Mouse (Mus musculus) forebrain, embryonic 11.5 days (tissue): ENCODE measurements around the gene Akr1a1. TPM values are rescaled to one million over a fixed set of nuclear protein-coding genes. Genes with fewer than 3 reads are reported as not detected.
"Not testable (repeated sequence)": the region's sequence is repeated elsewhere in the genome, so short reads cannot be mapped to it uniquely, and the experiment has no call there.

ENCODE experiments used
- ATAC-seq: fragments of 200-750 bp; cut with Nextera tagmentation; replicated peaks from 2 replicates; pipeline ENCODE4 v1.8.0; 2017; ENCODE audit warnings: moderate TSS enrichment; ENCODE audit not compliant: low FRiP score
- DNase-seq: peaks from one replicate; pipeline ENCODE4 v3.0.0-alpha.2; 2017; ENCODE audit warnings: low spot score
- H3K27ac ChIP-seq: fragments of 300-500 bp; sonication (generic); 2 replicates; pipeline ENCODE4 v1.5.1; 2014; ENCODE audit warnings: low read depth, low read length
- H3K27me3 ChIP-seq: fragments of 300-500 bp; sonication (generic); 2 replicates; pipeline ENCODE4 v1.6.1; 2014; ENCODE audit warnings: mild to moderate bottlenecking, low read length, mixed read lengths; ENCODE audit not compliant: control insufficient read depth, insufficient read depth
- H3K36me3 ChIP-seq: fragments of 300-500 bp; sonication (generic); 2 replicates; pipeline ENCODE4 v1.6.1; 2014; ENCODE audit warnings: mild to moderate bottlenecking, low read length, moderate library complexity, mixed read lengths; ENCODE audit not compliant: control insufficient read depth, insufficient read depth
- H3K4me1 ChIP-seq: fragments of 300-500 bp; sonication (generic); replicated peaks from 2 replicates; pipeline ENCODE4 v1.6.1; 2014; ENCODE audit warnings: low read length, mixed read lengths; ENCODE audit not compliant: control insufficient read depth, insufficient read depth
- H3K4me2 ChIP-seq: fragments of 300-500 bp; sonication (generic); 2 replicates; pipeline ENCODE4 v1.6.1; 2014; ENCODE audit warnings: low read depth, mild to moderate bottlenecking, low read length, moderate library complexity, mixed read lengths; ENCODE audit not compliant: severe bottlenecking
- H3K4me3 ChIP-seq: fragments of 300-500 bp; sonication (generic); 2 replicates; pipeline ENCODE4 v1.5.1; 2014; ENCODE audit warnings: low read depth, low read length
- H3K9ac ChIP-seq: fragments of 300-500 bp; sonication (generic); 2 replicates; pipeline ENCODE4 v1.6.1; 2014; ENCODE audit warnings: low read length
- H3K9me3 ChIP-seq: fragments of 300-500 bp; sonication (generic); 2 replicates; pipeline ENCODE4 v1.6.1; 2016; ENCODE audit warnings: low read length, mixed read lengths; ENCODE audit not compliant: control insufficient read depth
- WGBS: fragments of 180-500 bp; shearing (Covaris S2); extraction: QIAGEN DNeasy Blood & Tissue Kit; methylation state at CpG from one replicate; pipeline ENCODE4 v1.1.7; 2014; 5-methylcytosine and 5-hydroxymethylcytosine counted together
- polyA plus RNA-seq: library from polyadenylated mRNA; unstranded; fragments of >200 nt; fragmentation: Nextera tagmentation; extraction: Ambion mirVana; gene quantifications from 2 replicates; pipeline ENCODE4 v1.2.1, GENCODE M21; 2014

The Akr1a1 gene
- polyA plus RNA-seq, 1 experiment from 2014 or later = 501 TPM

- ATAC-seq = no peak
- H3K9ac ChIP-seq = no peak overlapping the region
- H3K27me3 ChIP-seq = no peaks in the 10 kb centered on the region
- no peaks in the 10 kb centered on the region for H3K4me1 ChIP-seq
- H3K27ac ChIP-seq = no peak overlapping the region
- WGBS = 67% methylated on average over 3 of the region's 3 CpGs
- H3K9me3 ChIP-seq = no peaks in the 10 kb centered on the region
- H3K36me3 ChIP-seq = no peaks in the 10 kb centered on the region
- H3K4me2 ChIP-seq = no peak overlapping the region
- no peak for DNase-seq
- H3K4me3 ChIP-seq = no peak overlapping the region
Observed at GRCm38 (mm10) chr4:116668145-116668544, 16.7 kb upstream of the Akr1a1 start.

- no peak for DNase-seq
- Histone ChIP-seq H3K9me3 (no peaks in the 10 kb centered on the region), H3K4me3 (no peak overlapping the region), H3K9ac (no peak overlapping the region), H3K27ac (no peak overlapping the region), H3K4me2 (no peak overlapping the region), H3K4me1 (no peaks in the 10 kb centered on the region), H3K36me3 (no peaks in the 10 kb centered on the region), H3K27me3 (no peaks in the 10 kb centered on the region)
- WGBS = 73% methylated on average over 4 of the region's 4 CpGs
- no peak for ATAC-seq
Observed at GRCm38 (mm10) chr4:116666625-116667024, 15.1 kb upstream of the Akr1a1 start.

GRCm38 (mm10) chr4:116661998-116662397 is 10.5 kb upstream of the Akr1a1 start:
- Histone ChIP-seq H3K27me3 (no peaks in the 10 kb centered on the region), H3K4me1 (no peaks in the 10 kb centered on the region), H3K9me3 (no peaks in the 10 kb centered on the region), H3K4me2 (no peak overlapping the region), H3K27ac (no peak overlapping the region), H3K4me3 (no peak overlapping the region), H3K9ac (no peak overlapping the region), H3K36me3 (no peaks in the 10 kb centered on the region)
- DNase-seq (no peak), ATAC-seq (no peak)
- WGBS = 88% methylated on average over 1 of the region's 1 CpGs

- Histone ChIP-seq H3K4me2 (no peak overlapping the region), H3K9me3 (no peaks in the 10 kb centered on the region), H3K4me3 (no peak overlapping the region), H3K4me1 (no peaks in the 10 kb centered on the region), H3K27ac (no peak overlapping the region), H3K9ac (no peak overlapping the region), H3K36me3 (no peaks in the 10 kb centered on the region), H3K27me3 (no peaks in the 10 kb centered on the region)
- DNase-seq = no peak
- no peak for ATAC-seq
- 81% methylated on average over 6 of the region's 6 CpGs for WGBS
Observed at GRCm38 (mm10) chr4:116660829-116661228, 9.3 kb upstream of the Akr1a1 start.

DNA sequence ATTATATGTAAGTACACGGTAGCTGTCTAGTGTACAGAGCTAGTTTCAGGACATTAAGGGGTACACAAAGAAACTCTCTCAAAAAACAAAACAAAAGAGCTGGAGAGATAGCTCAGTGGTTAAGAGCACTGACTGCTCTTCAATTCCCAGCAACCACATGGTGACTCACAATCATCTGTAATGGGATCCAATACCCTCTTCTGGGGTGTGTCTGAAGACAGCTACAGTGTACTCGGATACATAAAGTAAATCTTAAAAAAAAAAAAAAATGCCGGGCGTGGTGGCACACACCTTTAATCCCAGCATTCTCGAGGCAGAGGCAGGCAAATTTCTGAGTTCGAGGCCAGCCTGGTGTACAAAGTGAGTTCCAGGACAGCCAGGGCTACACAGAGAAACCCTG is 8.4 kb upstream of the Akr1a1 start:
- ATAC-seq, H3K27me3 ChIP-seq, H3K36me3 ChIP-seq, H3K27ac ChIP-seq, H3K9ac ChIP-seq, H3K4me3 ChIP-seq, H3K9me3 ChIP-seq, H3K4me1 ChIP-seq, H3K4me2 ChIP-seq, DNase-seq: not testable (repeated sequence)
- WGBS = 91% methylated on average over 6 of the region's 6 CpGs

GRCm38 (mm10) chr4:116659474-116659873 is 8.0 kb upstream of the Akr1a1 start:
- Histone ChIP-seq H3K9ac (no peak overlapping the region), H3K4me1 (no peaks in the 10 kb centered on the region), H3K27me3 (no peaks in the 10 kb centered on the region), H3K4me2 (no peak overlapping the region), H3K9me3 (no peaks in the 10 kb centered on the region), H3K4me3 (no peak overlapping the region), H3K27ac (no peak overlapping the region), H3K36me3 (no peaks in the 10 kb centered on the region)
- 85% methylated on average over 2 of the region's 2 CpGs for WGBS
- ATAC-seq = no peak
- DNase-seq = no peak

- H3K9me3 ChIP-seq = no peaks in the 10 kb centered on the region
- no peak overlapping the region for H3K4me2 ChIP-seq
- no peaks in the 10 kb centered on the region for H3K4me1 ChIP-seq
- 39% methylated on average over 3 of the region's 3 CpGs for WGBS
- H3K4me3 ChIP-seq = no peak overlapping the region
- no peak overlapping the region for H3K27ac ChIP-seq
- no peak overlapping the region for H3K9ac ChIP-seq
- H3K27me3 ChIP-seq = no peaks in the 10 kb centered on the region
- DNase-seq (no peak), ATAC-seq (no peak)
- no peaks in the 10 kb centered on the region for H3K36me3 ChIP-seq
Observed at GRCm38 (mm10) chr4:116657971-116658370, 6.5 kb upstream of the Akr1a1 start.

DNA sequence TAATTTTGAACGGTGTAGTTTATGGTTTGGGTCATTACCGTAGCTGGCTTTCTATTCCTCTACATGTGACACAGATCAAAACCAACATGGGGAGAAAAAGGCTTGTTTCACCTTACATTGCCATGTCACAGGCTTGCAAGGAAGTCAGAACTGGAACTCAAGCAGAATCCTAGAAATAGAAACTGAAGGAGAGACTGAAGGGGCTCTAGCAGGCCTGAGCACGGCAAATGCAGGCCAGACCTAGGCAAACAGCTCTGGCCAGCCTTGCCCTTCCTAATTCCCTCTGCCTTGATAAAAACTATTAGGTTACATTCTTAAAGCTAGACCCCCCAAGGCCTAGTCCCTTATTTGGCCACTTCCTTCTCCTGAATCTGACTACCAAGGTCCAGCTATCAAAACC is 4.2 kb upstream of the Akr1a1 start:
- Histone ChIP-seq H3K9ac (no peak overlapping the region), H3K4me3 (no peak overlapping the region), H3K4me2 (no peak overlapping the region), H3K36me3 (no peaks in the 10 kb centered on the region), H3K27me3 (no peaks in the 10 kb centered on the region), H3K27ac (no peak overlapping the region), H3K9me3 (no peaks in the 10 kb centered on the region), H3K4me1 (no peaks in the 10 kb centered on the region)
- ATAC-seq (no peak), DNase-seq (no peak)
- 72% methylated on average over 3 of the region's 3 CpGs for WGBS

GRCm38 (mm10) chr4:116655100-116655499 is 3.6 kb upstream of the Akr1a1 start:
- H3K36me3 ChIP-seq = no peaks in the 10 kb centered on the region
- no peak overlapping the region for H3K27ac ChIP-seq
- no peak overlapping the region for H3K4me2 ChIP-seq
- 77% methylated on average over 2 of the region's 2 CpGs for WGBS
- DNase-seq = no peak
- no peaks in the 10 kb centered on the region for H3K9me3 ChIP-seq
- peaks cover 3% of the 10 kb centered on the region for H3K4me1 ChIP-seq
- H3K4me3 ChIP-seq = no peak overlapping the region
- ATAC-seq = no peak
- no peak overlapping the region for H3K9ac ChIP-seq
- no peaks in the 10 kb centered on the region for H3K27me3 ChIP-seq
